In the genomic region with DNA sequence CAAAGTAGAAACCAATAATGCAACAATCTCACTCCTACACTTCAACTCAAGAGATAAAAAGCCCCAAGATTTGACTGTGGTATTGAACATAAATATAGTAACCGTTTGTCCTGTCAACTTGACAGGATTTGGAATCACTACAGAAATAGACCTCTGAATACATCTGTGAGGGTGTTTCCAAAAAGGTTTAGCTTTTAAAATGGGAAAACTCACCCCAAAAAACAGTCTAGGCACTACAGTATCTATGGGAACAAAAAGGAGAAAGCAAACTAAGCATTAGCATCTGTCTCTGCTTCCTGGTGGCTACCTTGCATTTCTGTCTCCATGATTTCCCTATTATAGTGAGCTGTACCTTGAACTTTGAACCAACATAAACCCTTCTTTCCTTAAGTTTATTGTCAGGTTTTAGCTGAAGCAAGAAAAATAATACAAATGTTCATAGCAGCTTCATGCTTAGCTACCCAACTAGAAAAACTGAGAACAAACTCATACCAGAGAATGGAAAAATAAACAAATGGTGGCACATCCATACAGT, we compare ENCODE assay signal across 12 mouse cellular contexts.
"Had no signal": no experiment of that assay in that cellular context is flagged by ENCODE, and none has a peak within 500 bp of the region (broad histone marks: within the 10 kb centered on the region; RNA-seq: fewer than 3 reads in every experiment).

No protein-coding gene starts in this region.

- H3K27me3 ChIP-seq: limb, embryonic 13.5 days; neural tube, embryonic 13.5 days; stomach, embryonic 15.5 days had no signal

- H3K4me2 ChIP-seq: limb, embryonic 13.5 days; neural tube, embryonic 13.5 days; stomach, embryonic 15.5 days had no signal

- H3K9me3 ChIP-seq: limb, embryonic 13.5 days; midbrain, embryonic 10.5 days; neural tube, embryonic 13.5 days; stomach, embryonic 15.5 days had no signal

- ATAC-seq: inflammation-experienced regulatory T-cells, adult 6 months; midbrain, embryonic 16.5 days had no signal

- DNase-seq: kidney, postnatal 14 days; left cerebral cortex, postnatal 4 days; lung, adult 18-20 months; right cerebral cortex, postnatal 14 days; thymus, postnatal 36 days had no signal

- H3K4me3 ChIP-seq: limb, embryonic 13.5 days; midbrain, embryonic 10.5 days; neural tube, embryonic 13.5 days; stomach, embryonic 15.5 days had no signal

- H3K27ac ChIP-seq: limb, embryonic 13.5 days; liver, embryonic 14.5 days; midbrain, embryonic 10.5 days; neural tube, embryonic 13.5 days; stomach, embryonic 15.5 days had no signal

- H3K4me1 ChIP-seq: limb, embryonic 13.5 days; midbrain, embryonic 10.5 days; neural tube, embryonic 13.5 days; stomach, embryonic 15.5 days had no signal

- H3K9ac ChIP-seq: limb, embryonic 13.5 days; liver, embryonic 14.5 days; neural tube, embryonic 13.5 days; stomach, embryonic 15.5 days had no signal
